Mouse (Mus musculus) C2C12 (cell line): ENCODE measurements at regions not wholly inside any gene's neighbourhood (a gene's known extent, or its start where the extent isn't known, plus 50 kb on each side); places are given as distances from the start of the nearest gene placed in this dataset.

Source experiments
- H3K27me3 ChIP-seq: one replicate; pipeline ENCODE4 v1.6.1; 2011; ENCODE audit not compliant: control insufficient read depth, insufficient read depth, insufficient read length
- H3K36me3 ChIP-seq: one replicate; pipeline ENCODE4 v1.6.1; 2011; ENCODE audit not compliant: control insufficient read depth, insufficient read depth
- H3K4me3 ChIP-seq: one replicate; pipeline ENCODE4 v1.5.1; 2011; ENCODE audit warnings: mild to moderate bottlenecking, control low read depth; ENCODE audit not compliant: poor library complexity, insufficient read depth, severe bottlenecking
- H3K79me2 ChIP-seq: one replicate; pipeline ENCODE4 v1.6.1; 2011; ENCODE audit not compliant: control insufficient read depth, insufficient read depth
- H3K79me3 ChIP-seq: one replicate; pipeline ENCODE4 v1.6.1; 2011; ENCODE audit warnings: low read depth, control low read depth
- H3ac ChIP-seq: one replicate; pipeline ENCODE3; 2011; ENCODE audit warnings: low read depth; ENCODE audit not compliant: control insufficient read depth, insufficient read length
- CEBPB ChIP-seq: IDR thresholded peaks from one replicate; pipeline ENCODE4 v1.6.1; 2011; ENCODE audit warnings: low read depth, mild to moderate bottlenecking, control low read depth, moderate library complexity
- CTCF ChIP-seq: IDR thresholded peaks from one replicate; pipeline ENCODE4 v1.5.1; 2011; ENCODE audit not compliant: control insufficient read depth, insufficient read depth, insufficient read length
- FOSL1 ChIP-seq: IDR thresholded peaks from one replicate; pipeline ENCODE4 v1.8.0; 2011; ENCODE audit warnings: mild to moderate bottlenecking, low read length; ENCODE audit not compliant: poor library complexity, insufficient read depth, severe bottlenecking
- MAX ChIP-seq: IDR thresholded peaks from one replicate; pipeline ENCODE4 v1.6.1; 2011; ENCODE audit warnings: mild to moderate bottlenecking, control low read depth
- MYOD1 ChIP-seq: IDR thresholded peaks from one replicate; pipeline ENCODE4 v1.6.1; 2011; ENCODE audit warnings: low read depth; ENCODE audit not compliant: control insufficient read depth, insufficient read length
- MYOG ChIP-seq: IDR thresholded peaks from one replicate; pipeline ENCODE4 v1.6.1; 2011; ENCODE audit not compliant: control insufficient read depth, insufficient read length; ENCODE audit errors: extremely low read depth
- USF1 ChIP-seq: IDR thresholded peaks from one replicate; pipeline ENCODE4 v1.6.1; 2011; ENCODE audit warnings: low read depth, mild to moderate bottlenecking, control low read depth, moderate library complexity

DNA sequence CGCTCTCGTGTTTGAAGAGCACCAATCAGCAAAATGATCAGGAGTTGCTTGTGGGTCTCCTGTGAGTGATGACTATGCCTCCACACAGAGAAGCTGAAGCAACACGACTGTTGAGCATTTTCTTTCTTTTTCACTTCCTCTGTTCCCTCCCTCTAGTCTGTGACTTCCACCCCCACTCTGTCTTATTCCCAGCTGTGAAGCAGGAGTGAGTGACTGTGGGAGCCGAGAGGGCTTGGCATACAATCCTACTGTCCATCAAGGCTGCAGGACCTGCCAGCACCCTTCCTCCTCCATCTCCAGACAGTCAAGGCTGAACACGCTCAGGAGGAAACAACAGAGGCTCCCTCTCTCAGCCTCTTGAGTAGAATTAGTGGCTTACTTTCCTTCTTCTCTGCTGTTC, 401.3 kb downstream of the Plcl1 start:
- TF ChIP-seq CEBPB, result no peak
- TF ChIP-seq CTCF, result no peak
- no peak for TF ChIP-seq FOSL1
- no peak for TF ChIP-seq USF1
- TF ChIP-seq MYOG, result no peak
- TF ChIP-seq MYOD1, result no peak
- TF ChIP-seq MAX, result no peak
- Histone ChIP-seq H3K36me3 (no peaks in the 10 kb centered on the region), H3K4me3 (no peak overlapping the region), H3ac (no peak overlapping the region), H3K79me2 (no peaks in the 10 kb centered on the region), H3K27me3 (peaks cover 4% of the 10 kb centered on the region), H3K79me3 (no peaks in the 10 kb centered on the region)

GRCm38 (mm10) chr1:55808724-55809519, 403.2 kb downstream of the Plcl1 start:
- H3K36me3 ChIP-seq, result no peaks in the 10 kb centered on the region

GRCm38 (mm10) chr1:55812486-55812885, 406.8 kb downstream of the Plcl1 start:
- Histone ChIP-seq H3K79me3 (no peaks in the 10 kb centered on the region), H3K27me3 (no peaks in the 10 kb centered on the region), H3ac (no peak overlapping the region), H3K79me2 (no peaks in the 10 kb centered on the region), H3K36me3 (no peaks in the 10 kb centered on the region), H3K4me3 (no peak overlapping the region)
- no peak for TF ChIP-seq MYOD1
- no peak for TF ChIP-seq USF1
- TF ChIP-seq CEBPB, result no peak
- TF ChIP-seq MYOG, result no peak
- no peak for TF ChIP-seq CTCF
- no peak for TF ChIP-seq FOSL1
- TF ChIP-seq MAX, result no peak

More at GRCm38 (mm10) chr1:55808724-55809519, 403.2 kb downstream of the Plcl1 start:
- H3K4me3 ChIP-seq, result no peak overlapping the region
- no peaks in the 10 kb centered on the region for H3K27me3 ChIP-seq
- TF ChIP-seq MAX (no peak), MYOG (no peak)
- no peaks in the 10 kb centered on the region for H3K79me3 ChIP-seq
- H3K79me2 ChIP-seq, result no peaks in the 10 kb centered on the region
- no peak overlapping the region for H3ac ChIP-seq

DNA sequence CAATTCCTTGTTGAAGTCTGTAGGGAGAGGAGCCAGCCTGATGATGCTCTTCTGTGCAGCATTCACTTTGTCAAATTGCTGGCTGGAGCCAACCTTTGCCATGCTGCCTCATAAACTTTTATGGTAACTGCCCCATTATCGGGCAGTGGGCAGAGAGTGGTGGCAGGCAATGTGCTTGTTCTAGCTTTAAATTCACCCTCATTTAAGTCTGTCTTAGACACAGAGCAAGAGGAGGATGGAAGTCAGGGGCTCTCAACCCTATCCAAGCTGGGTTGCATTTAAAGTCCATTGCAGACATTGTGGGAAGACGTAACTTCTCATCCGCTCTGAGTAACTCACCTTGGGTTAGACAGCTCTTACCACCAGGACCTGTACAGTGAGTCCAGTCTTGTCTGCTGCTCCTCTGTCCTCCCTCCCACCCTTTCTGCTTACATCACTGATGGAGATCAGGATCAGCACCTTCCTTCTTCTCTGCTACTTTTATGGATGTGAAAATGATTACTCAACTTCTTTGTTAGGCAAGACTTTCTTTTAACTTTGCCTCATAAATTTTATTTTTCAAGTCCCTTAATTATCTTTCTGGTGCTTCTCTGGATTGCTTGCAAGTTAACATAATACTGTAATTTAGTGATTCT, 415.3 kb downstream of the Plcl1 start:
- Histone ChIP-seq H3K27me3 (no peaks in the 10 kb centered on the region), H3K79me2 (no peaks in the 10 kb centered on the region), H3K79me3 (no peaks in the 10 kb centered on the region), H3K36me3 (no peaks in the 10 kb centered on the region), H3ac (no peak overlapping the region), H3K4me3 (no peak overlapping the region)
- TF ChIP-seq MYOG (no peak), CTCF (no peak), MAX (no peak), FOSL1 (no peak), USF1 (no peak), CEBPB (no peak), MYOD1 (no peak)

- Histone ChIP-seq H3K36me3 (no peaks in the 10 kb centered on the region), H3K27me3 (no peaks in the 10 kb centered on the region), H3K79me3 (no peaks in the 10 kb centered on the region), H3K4me3 (no peak overlapping the region), H3ac (no peak overlapping the region), H3K79me2 (no peaks in the 10 kb centered on the region)
- TF ChIP-seq CEBPB (no peak), MAX (no peak), USF1 (no peak), MYOD1 (no peak)
Observed at GRCm38 (mm10) chr1:55822599-55822998, 416.9 kb downstream of the Plcl1 start.

DNA sequence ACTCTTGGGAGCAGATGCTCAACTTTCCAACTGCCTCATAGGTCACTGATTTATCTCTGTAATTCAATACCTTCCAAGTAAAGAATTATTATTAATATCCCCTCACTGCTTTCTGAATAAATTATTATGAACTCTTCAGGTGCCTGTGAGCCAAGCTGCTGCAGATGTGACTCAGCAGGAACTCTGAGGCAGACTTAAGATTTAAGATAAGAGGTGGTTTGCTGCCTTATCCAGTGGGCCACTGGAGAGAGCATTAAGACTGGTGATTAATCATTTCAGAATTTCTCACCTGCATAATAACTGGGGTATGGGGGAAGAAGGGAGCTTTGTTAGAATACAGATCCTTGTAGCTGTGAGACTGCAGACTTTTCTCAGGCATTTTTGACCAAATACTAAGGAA, 421.5 kb downstream of the Plcl1 start:
- H3K4me3 ChIP-seq, result no peak overlapping the region
- no peak for TF ChIP-seq CEBPB
- no peak for TF ChIP-seq FOSL1
- TF ChIP-seq USF1, result no peak
- no peak for TF ChIP-seq MYOG
- no peak for TF ChIP-seq MYOD1
- no peak for TF ChIP-seq MAX
- no peak for TF ChIP-seq CTCF
- no peaks in the 10 kb centered on the region for H3K36me3 ChIP-seq
- H3K27me3 ChIP-seq, result no peaks in the 10 kb centered on the region
- H3K79me3 ChIP-seq, result no peaks in the 10 kb centered on the region
- no peak overlapping the region for H3ac ChIP-seq
- H3K79me2 ChIP-seq, result no peaks in the 10 kb centered on the region
